Mouse (Mus musculus): ENCODE results near the gene Slf2.

DNA sequence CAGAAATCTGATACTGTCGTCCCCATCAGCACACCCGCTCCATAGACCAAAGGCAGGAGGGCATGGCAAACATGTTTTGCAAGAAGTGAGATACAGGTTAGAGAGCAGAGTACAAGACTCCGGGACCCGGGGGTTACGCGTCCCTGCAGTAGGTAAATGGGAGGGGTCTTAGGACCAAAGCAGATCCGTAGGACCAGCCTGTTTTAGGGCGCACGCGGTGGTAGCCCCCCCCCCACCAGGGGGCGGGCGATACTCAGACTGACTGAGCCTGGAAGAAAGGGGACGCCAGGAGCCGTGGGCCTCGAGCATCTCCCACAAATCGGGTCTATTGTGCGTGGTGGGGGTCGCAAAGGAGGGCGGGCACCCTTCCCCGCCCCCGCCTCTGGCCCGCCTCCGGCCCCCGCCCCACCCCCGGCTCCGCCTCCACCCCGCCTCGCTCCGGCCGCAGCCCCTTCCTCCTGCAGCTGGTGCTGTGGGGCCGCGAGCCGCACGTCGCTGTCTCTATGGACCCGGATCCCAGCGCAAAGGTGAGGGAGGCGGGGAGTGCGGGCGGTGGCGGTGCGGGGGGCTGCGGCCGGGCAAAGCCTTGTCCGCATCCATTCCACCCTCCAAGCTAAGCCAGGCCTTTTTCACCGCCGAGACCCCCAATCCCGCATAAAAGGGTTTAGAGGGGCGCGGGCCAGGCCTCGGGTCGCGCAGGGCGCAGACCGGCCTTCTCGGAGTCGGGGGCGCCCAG lies 58.0 kb downstream of the Slf2 start, which contains the start of gene Sema4g:
- no peak for TF ChIP-seq EP300 (IDR thresholded peaks at IDR 0.05; ENCODE audit: insufficient read depth, low read depth, low read length)
- peak; percentile 9 for TF ChIP-seq CTCF (IDR thresholded peaks at IDR 0.05; ENCODE audit: low read depth, low read length)
